Mouse (Mus musculus) urinary bladder, postnatal 4 days (tissue): Measurements from ENCODE around the gene Atp6v0a1.

Experiments used
- DNase-seq, 2 experiments: peaks; one replicate each; pipeline ENCODE4 v3.0.0; 2021 to 2022; ENCODE audit warnings: low spot score in 2 of 2

Atp6v0a1 gene

GRCm38 (mm10) chr11:101027121-101027520 is 17.9 kb downstream of the Atp6v0a1 start:
- no peak for DNase-seq

GRCm38 (mm10) chr11:101029320-101029719 is 20.1 kb downstream of the Atp6v0a1 start:
- no peak for DNase-seq

GRCm38 (mm10) chr11:101030136-101030807 is 21.0 kb downstream of the Atp6v0a1 start:
- DNase-seq: no peak

DNA sequence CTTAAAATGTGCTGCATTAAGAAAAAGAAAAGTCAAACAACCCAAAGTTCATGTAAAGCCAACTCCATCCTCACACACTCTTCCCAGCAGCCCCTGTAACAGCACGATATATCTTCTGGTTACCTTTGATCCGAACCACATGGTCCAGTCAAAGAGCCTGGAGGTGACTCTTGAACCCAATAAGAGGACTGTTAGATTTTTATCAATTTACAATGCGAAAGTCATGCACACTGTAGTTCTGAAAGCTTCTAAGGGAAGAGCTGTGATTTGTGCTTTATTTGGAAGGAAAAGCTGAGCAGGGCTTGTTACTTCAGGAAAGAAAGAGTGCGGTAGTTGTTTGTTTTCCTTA is 21.5 kb downstream of the Atp6v0a1 start:
- DNase-seq: no peak

DNA sequence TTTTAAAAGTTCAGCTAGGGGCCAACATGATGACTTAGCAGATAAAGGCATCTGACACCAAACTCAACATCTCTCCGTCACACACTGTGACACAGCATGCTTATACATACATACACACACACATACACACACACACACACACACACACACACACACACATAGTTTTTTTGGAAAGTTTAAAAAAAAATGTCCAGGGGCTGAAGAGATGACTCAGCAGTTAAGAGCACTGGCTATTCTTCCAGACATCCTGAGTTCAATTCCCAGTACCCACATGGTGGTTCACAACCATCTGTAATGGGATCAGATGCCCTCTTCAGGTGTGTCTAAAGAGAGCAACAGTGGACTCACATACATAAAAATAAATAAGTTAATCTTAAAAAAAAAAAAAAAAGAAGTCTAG is 22.2 kb downstream of the Atp6v0a1 start:
- DNase-seq: no peak

DNA sequence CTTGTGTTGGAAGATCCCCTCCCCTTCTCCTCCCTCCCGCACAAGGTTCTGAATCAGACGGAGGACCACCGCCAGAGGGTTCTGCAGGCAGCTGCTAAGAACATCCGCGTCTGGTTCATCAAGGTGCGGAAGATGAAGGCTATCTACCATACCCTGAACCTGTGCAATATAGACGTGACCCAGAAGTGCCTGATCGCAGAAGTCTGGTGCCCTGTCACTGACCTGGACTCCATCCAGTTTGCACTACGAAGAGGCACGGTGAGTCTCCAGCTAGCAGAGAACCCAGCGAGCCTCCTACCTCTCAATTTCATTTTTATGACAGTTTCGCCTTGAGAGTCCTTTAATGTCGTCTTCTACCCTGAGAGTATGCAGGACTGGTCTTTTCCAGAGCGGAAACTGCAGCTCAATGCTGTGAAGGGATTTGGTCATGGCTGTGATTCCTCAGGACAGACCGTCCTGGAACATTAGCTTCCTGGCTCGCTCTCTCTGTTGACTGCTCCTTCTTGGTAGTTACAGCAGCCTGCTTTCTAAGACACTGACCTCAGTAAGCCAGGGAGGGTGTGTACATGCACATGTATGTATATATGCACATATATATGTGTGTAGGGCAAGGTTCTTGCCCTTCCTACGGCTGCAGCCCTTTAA is 24.7 kb downstream of the Atp6v0a1 start:
- no peak for DNase-seq

- no peak for DNase-seq
Measured at GRCm38 (mm10) chr11:101034614-101035327, 25.5 kb downstream of the Atp6v0a1 start.

DNA sequence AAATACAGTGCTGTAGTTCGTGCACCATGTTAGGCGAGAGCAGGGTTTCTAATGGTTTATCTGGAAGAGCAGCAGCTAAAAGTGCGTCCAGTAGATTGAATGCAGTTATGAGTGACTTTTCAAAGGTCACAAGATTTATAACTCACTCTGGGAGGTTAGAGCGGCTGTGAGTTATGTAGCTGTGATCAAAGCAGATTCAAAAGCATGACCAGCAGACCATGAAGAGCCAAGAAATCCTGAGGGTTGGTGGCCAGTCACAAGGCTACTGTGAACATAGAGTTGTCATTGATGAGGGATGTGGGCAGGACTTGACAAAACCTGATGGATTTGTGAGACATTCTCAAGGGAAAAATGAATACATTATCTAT is 26.1 kb downstream of the Atp6v0a1 start:
- no peak for DNase-seq

DNA sequence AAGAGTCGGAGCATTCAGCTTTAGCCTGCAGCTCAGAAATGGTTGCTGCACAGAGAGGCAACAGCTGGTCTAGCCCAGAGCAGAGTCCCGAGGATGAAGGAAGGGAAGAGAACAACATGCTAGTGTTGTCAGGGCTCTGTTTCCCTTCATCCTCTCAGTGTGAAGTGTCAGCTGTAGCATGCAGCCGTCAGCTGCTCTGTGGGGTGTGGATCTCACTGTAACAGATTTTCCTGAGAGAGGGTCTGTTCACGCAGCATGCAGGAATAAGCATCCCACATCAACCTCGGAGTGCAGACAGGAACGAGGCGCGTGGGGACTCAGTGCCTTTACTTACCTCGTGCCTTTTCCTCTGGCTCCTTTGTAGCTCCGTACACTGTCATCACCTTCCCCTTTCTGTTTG is 28.5 kb downstream of the Atp6v0a1 start:
- DNase-seq: no peak

GRCm38 (mm10) chr11:101045826-101046225 is 36.6 kb downstream of the Atp6v0a1 start:
- DNase-seq: no peak

DNA sequence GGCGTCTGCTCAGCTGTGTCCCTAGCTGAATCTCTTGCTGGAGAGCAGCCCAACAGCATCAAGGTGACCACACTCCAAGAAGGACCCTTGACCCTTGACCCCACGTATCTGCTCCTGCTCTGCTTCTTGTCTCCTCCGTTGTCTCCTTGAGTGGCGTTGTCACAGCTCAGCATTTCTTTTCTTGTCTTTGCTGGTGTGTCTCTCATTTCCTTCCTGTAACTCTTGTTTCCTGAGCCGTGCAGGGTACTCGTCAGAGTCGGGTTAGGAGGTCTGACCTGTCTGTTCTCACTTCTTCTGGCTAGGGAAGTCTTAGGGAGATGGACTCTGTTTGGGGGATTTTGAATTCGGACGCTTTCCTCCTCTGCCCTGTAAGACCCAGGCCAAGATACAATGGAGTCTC is 37.2 kb downstream of the Atp6v0a1 start:
- DNase-seq: no peak

DNA sequence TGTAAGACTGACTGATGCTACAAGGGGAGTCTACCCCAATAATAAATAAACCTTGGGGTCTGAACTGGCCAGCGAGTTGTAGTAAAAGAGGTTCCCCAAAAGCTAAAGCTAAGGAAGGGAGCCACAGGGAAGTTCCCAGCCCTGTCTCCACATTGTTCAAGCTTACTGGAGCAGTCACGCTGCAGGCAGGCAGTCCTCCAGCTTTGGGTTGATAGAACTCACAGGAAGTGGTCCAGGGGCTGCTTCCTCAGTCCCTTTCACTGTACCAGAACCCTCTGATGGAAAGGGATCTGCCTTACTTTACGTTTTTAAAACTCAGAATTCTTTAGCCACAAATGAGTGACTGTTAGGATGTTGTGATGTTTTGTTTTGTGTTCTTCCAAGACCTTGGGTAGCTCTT is 38.2 kb downstream of the Atp6v0a1 start:
- no peak for DNase-seq

GRCm38 (mm10) chr11:101050359-101050758 is 41.1 kb downstream of the Atp6v0a1 start:
- no peak for DNase-seq

- DNase-seq: no peak
Measured at GRCm38 (mm10) chr11:101051051-101051493, 41.8 kb downstream of the Atp6v0a1 start.

DNA sequence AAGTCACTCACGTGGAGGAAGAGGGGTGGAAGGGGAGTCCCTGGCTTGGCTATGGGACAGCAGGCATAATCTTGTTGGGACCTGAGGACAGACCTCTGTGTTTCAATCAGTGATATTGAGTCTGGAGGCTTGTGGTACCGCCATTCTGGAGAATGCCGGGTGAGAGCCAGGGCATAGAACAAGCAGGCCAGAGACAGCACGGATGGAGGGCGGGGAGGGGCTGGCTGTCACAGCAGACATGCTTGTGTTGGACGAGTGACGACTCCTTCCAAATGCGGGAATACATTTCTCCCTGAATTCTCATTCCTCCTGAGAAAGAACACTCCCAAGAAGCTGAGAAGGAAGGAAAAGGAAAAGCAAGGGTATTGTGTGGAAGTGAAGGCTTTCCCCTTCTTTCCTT is 42.4 kb downstream of the Atp6v0a1 start:
- no peak for DNase-seq

DNA sequence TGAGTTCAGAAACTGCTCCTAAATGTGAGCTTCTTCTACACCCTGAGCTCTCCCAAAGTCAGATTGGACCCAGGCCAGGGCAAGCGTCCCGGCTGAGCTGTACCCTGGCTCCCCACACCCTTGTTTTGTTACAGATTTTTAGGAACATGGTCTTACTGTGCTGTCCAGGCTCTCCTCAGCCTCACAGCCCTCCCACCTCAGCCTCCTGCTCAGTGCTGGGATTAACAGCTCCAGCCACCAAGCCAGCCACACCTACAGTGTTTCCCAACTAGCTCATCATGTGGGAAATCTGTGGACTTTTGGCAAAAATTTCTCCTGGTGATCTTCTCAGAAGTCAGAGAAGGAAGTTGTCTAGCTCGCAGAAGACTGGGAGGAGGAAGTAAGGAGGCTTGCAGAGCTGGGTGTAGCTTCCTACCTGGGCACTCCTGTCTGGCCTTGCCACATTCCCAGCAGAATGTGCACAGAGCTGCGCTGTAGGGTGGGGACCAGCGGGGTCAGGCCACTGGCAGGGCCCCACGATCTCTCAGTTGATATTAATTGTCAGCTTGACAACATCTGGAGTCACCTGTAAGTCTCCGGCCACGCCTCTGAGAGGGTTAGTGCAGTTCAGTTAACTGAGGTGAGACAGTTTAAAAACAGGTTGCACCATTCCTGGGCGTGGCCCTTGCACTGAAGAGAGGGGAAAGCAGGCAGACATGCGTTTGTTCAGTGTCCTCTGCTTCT is 43.7 kb downstream of the Atp6v0a1 start:
- DNase-seq: peak in 1 of 2 experiments; percentile 74

GRCm38 (mm10) chr11:101053974-101054373 is 44.7 kb downstream of the Atp6v0a1 start:
- DNase-seq: no peak

GRCm38 (mm10) chr11:101055418-101055817 is 46.2 kb downstream of the Atp6v0a1 start:
- DNase-seq: no peak

GRCm38 (mm10) chr11:101056885-101057284 is 47.6 kb downstream of the Atp6v0a1 start:
- DNase-seq: peak; percentile 73 to 76

DNA sequence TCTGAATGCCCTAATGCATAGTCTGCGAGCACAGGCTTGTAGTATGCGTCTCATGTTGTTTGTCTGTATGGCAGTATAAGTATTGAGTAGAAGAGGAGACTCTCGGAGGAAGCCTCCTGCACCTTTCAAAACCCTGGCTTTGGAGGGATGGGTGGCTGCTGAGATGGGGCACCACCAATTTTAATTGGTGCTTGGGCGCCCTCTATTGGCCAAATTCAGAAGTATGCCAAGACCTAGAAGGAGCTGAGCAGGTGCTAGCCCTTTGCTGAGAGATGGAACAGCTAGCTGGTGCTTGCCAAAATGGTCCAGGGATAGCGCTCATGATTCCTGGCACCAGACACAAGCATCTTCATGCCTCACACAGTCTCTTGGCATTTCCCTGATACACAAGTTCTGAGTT is 48.6 kb downstream of the Atp6v0a1 start:
- DNase-seq: peak; percentile 77 to 89

GRCm38 (mm10) chr11:101058726-101059125 is 49.5 kb downstream of the Atp6v0a1 start:
- no peak for DNase-seq

DNA sequence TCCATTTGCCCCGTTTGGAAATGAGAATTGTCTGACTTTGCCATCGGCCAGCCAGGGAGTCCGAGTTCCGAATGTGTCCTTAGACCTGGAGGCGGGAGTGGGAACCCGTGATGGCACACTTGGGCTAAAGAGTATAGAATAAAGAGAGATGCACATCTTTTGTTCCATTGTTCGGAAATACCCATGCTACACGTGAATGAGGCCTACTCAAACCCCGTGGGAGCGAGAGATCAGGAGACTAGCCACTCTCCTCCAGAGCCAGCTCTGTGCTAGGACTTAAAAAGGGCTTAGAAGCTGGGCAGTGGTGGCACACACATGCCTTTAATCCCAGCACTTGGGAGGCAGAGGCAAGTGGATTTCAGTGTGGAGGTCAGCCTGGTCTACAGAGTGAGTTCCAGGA is 50.2 kb downstream of the Atp6v0a1 start:
- DNase-seq: no peak
